Mouse (Mus musculus): ENCODE data around the gene Spata45.

- TF ChIP-seq GATA1 (IDR thresholded peaks at IDR 0.05; ENCODE audit: low read length) (no peak), TAL1 (IDR thresholded peaks at IDR 0.05; ENCODE audit: low read length) (no peak)
Measured at GRCm38 (mm10) chr1:191065188-191065587, 28.7 kb downstream of the Spata45 start.
